Mouse (Mus musculus) kidney, embryonic 14.5 days (tissue): ENCODE data around the gene 1700028J19Rik. TPM values are rescaled to one million over a fixed set of nuclear protein-coding genes. Genes with fewer than 3 reads are reported as not detected.

Experiments
- ATAC-seq: fragments of 200-750 bp; cut with Nextera tagmentation; 2 replicates; pipeline ENCODE4 v1.8.0; 2017; ENCODE audit warnings: moderate number of reproducible peaks, mild to moderate bottlenecking, moderate TSS enrichment, moderate library complexity; ENCODE audit not compliant: low FRiP score, low TSS enrichment
- H3K27ac ChIP-seq: fragments of 300-500 bp; sonication (generic); 2 replicates; pipeline ENCODE4 v1.5.1; 2014; ENCODE audit warnings: low read depth, mild to moderate bottlenecking, low read length, moderate library complexity, mixed read lengths
- H3K27me3 ChIP-seq: fragments of 300-500 bp; sonication (generic); 2 replicates; pipeline ENCODE4 v1.6.1; 2014; ENCODE audit warnings: mild to moderate bottlenecking, low read length; ENCODE audit not compliant: control insufficient read depth, insufficient read depth
- H3K36me3 ChIP-seq: fragments of 300-500 bp; sonication (generic); 2 replicates; pipeline ENCODE4 v1.6.1; 2014; ENCODE audit warnings: low read length, mixed read lengths; ENCODE audit not compliant: control insufficient read depth, insufficient read depth
- H3K4me1 ChIP-seq: fragments of 300-500 bp; sonication (generic); 2 replicates; pipeline ENCODE4 v1.6.1; 2014; ENCODE audit warnings: low read length, mixed read lengths; ENCODE audit not compliant: control insufficient read depth, insufficient read depth
- H3K4me2 ChIP-seq: fragments of 300-500 bp; sonication (generic); replicated peaks from 2 replicates; pipeline ENCODE4 v1.6.1; 2014; ENCODE audit warnings: low read depth, mild to moderate bottlenecking, low read length
- H3K4me3 ChIP-seq: fragments of 300-500 bp; sonication (generic); 2 replicates; pipeline ENCODE4 v1.5.1; 2014; ENCODE audit warnings: mild to moderate bottlenecking, low read length
- H3K9ac ChIP-seq: fragments of 300-500 bp; sonication (generic); 2 replicates; pipeline ENCODE4 v1.6.1; 2014; ENCODE audit warnings: low read depth, mild to moderate bottlenecking, low read length, moderate library complexity
- H3K9me3 ChIP-seq: fragments of 300-500 bp; sonication (generic); 2 replicates; pipeline ENCODE4 v1.6.1; 2016; ENCODE audit warnings: low read length; ENCODE audit not compliant: control insufficient read depth
- WGBS: fragments of 180-500 bp; shearing (Covaris S2); extraction: QIAGEN DNeasy Blood & Tissue Kit; methylation state at CpG from one replicate; pipeline ENCODE4 v1.1.7; 2014; 5-methylcytosine and 5-hydroxymethylcytosine counted together
- polyA plus RNA-seq: library from polyadenylated mRNA; unstranded; fragments of >200 nt; fragmentation: Nextera tagmentation; extraction: Ambion mirVana; gene quantifications from 2 replicates; pipeline ENCODE4 v1.2.1, GENCODE M21; 2014

The 1700028J19Rik gene
- polyA plus RNA-seq, 1 experiment from 2014 or later: 1.6 TPM

DNA sequence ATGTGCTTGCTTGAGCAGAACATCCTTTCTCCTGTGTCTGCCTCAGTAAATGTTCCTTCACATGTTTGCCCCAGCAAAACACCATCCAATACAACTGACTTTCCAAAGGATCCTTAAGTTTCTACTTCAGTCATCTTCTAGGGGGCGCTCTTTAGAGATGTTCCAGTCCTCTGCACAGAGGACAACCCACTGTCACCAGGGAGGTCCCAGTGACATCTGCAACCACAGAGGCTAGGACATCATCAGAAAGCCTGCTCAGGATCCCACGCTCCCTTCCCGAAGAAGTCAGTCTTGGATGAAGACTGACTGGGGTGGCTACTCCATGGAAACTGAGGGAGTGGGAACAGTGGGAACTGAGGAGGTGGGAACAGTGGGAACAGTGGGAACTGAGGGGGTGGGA, 29.1 kb upstream of the 1700028J19Rik start:
- 82% methylated on average over 3 of the region's 3 CpGs for WGBS

GRCm38 (mm10) chr7:44274096-44274495, 27.6 kb upstream of the 1700028J19Rik start:
- WGBS: 26% methylated on average over 11 of the region's 11 CpGs

More for the DNA sequence above, 29.1 kb upstream of the 1700028J19Rik start:
- Histone ChIP-seq H3K27ac (no peak overlapping the region), H3K4me2 (no peak overlapping the region), H3K27me3 (peaks cover 13% of the 10 kb centered on the region), H3K4me3 (no peak overlapping the region), H3K9ac (no peak overlapping the region), H3K9me3 (peaks cover 2% of the 10 kb centered on the region; the same call in 1 of the 2 replicates), H3K36me3 (no peaks in the 10 kb centered on the region), H3K4me1 (no peaks in the 10 kb centered on the region)
- ATAC-seq: no peak

GRCm38 (mm10) chr7:44273446-44273845, 27.0 kb upstream of the 1700028J19Rik start:
- Histone ChIP-seq H3K36me3 (no peaks in the 10 kb centered on the region), H3K4me2 (no peak overlapping the region), H3K27me3 (peaks cover 13% of the 10 kb centered on the region), H3K9me3 (peaks cover 2% of the 10 kb centered on the region; the same call in 1 of the 2 replicates), H3K4me1 (no peaks in the 10 kb centered on the region), H3K27ac (no peak overlapping the region), H3K4me3 (no peak overlapping the region), H3K9ac (no peak overlapping the region)
- WGBS: 78% methylated on average over 7 of the region's 7 CpGs
- ATAC-seq: no peak

More at GRCm38 (mm10) chr7:44274096-44274495, 27.6 kb upstream of the 1700028J19Rik start:
- H3K4me2 ChIP-seq: no peak overlapping the region
- H3K4me3 ChIP-seq: no peak overlapping the region
- no peak for ATAC-seq
- H3K27ac ChIP-seq: no peak overlapping the region
- peaks cover 13% of the 10 kb centered on the region for H3K27me3 ChIP-seq
- H3K4me1 ChIP-seq: no peaks in the 10 kb centered on the region
- no peaks in the 10 kb centered on the region for H3K36me3 ChIP-seq
- no peak overlapping the region for H3K9ac ChIP-seq
- H3K9me3 ChIP-seq: peaks cover 2% of the 10 kb centered on the region; the same call in 1 of the 2 replicates

- H3K36me3 ChIP-seq: no peaks in the 10 kb centered on the region
- ATAC-seq: no peak
- H3K27me3 ChIP-seq: peaks cover 13% of the 10 kb centered on the region
- 92% methylated on average over 7 of the region's 7 CpGs for WGBS
- H3K4me2 ChIP-seq: no peak overlapping the region
- no peak overlapping the region for H3K9ac ChIP-seq
- H3K9me3 ChIP-seq: no peaks in the 10 kb centered on the region
- no peaks in the 10 kb centered on the region for H3K4me1 ChIP-seq
- no peak overlapping the region for H3K4me3 ChIP-seq
- H3K27ac ChIP-seq: no peak overlapping the region
Observed at GRCm38 (mm10) chr7:44272546-44272945, 26.1 kb upstream of the 1700028J19Rik start.

- H3K27me3 ChIP-seq: peaks cover 13% of the 10 kb centered on the region
- no peak overlapping the region for H3K9ac ChIP-seq
- no peaks in the 10 kb centered on the region for H3K9me3 ChIP-seq
- ATAC-seq: no peak
- H3K4me1 ChIP-seq: no peaks in the 10 kb centered on the region
- no peaks in the 10 kb centered on the region for H3K36me3 ChIP-seq
- H3K27ac ChIP-seq: no peak overlapping the region
- H3K4me2 ChIP-seq: no peak overlapping the region
- 76% methylated on average over 2 of the region's 2 CpGs for WGBS
- no peak overlapping the region for H3K4me3 ChIP-seq
Observed at GRCm38 (mm10) chr7:44271309-44271708, 24.8 kb upstream of the 1700028J19Rik start.

DNA sequence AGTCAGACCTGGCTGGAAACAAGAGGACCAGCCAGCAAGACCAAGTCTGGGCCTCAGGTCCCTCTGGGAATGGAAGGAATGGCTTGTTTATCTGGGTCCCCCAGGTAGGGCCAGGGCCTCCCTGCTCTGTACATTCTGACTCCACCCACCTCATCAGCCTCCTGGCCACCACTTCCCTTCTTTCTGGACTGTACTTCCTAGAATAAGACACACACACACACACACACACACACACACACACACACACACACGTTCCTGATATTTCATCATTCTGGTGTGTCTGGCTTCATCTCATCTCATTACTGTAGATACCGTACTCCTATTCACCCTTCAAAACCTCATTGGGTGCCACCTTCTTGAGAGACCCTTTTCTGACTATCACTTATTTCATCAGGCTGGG, 22.9 kb upstream of the 1700028J19Rik start:
- peaks cover 11% of the 10 kb centered on the region for H3K27me3 ChIP-seq
- no peak for ATAC-seq
- 80% methylated on average over 2 of the region's 2 CpGs for WGBS

GRCm38 (mm10) chr7:44268117-44268516, 21.6 kb upstream of the 1700028J19Rik start:
- no peak overlapping the region for H3K27ac ChIP-seq
- no peak overlapping the region for H3K4me2 ChIP-seq
- H3K36me3 ChIP-seq: no peaks in the 10 kb centered on the region
- no peaks in the 10 kb centered on the region for H3K9me3 ChIP-seq
- no peak overlapping the region for H3K4me3 ChIP-seq
- 0 out of 2 replicates have a peak, but pooled peaks cover 1% of the 10 kb centered on the region for H3K4me1 ChIP-seq
- ATAC-seq: no peak
- no peaks in the 10 kb centered on the region; the same call in 1 of the 2 replicates for H3K27me3 ChIP-seq
- WGBS: 81% methylated on average over 11 of the region's 11 CpGs
- H3K9ac ChIP-seq: no peak overlapping the region

More for the DNA sequence above, 22.9 kb upstream of the 1700028J19Rik start:
- Histone ChIP-seq H3K4me2 (no peak overlapping the region), H3K4me1 (no peaks in the 10 kb centered on the region), H3K27ac (no peak overlapping the region), H3K4me3 (no peak overlapping the region), H3K36me3 (no peaks in the 10 kb centered on the region), H3K9ac (no peak overlapping the region), H3K9me3 (no peaks in the 10 kb centered on the region)

GRCm38 (mm10) chr7:44262791-44263643, 16.5 kb upstream of the 1700028J19Rik start:
- Histone ChIP-seq H3K4me2 (peak overlapping the region; percentile 41), H3K27ac (no peak overlapping the region), H3K9me3 (no peaks in the 10 kb centered on the region), H3K36me3 (no peaks in the 10 kb centered on the region), H3K4me1 (0 out of 2 replicates have a peak, but pooled peaks cover 4% of the 10 kb centered on the region), H3K9ac (peak overlapping the region; percentile 7; the same call in 1 of the 2 replicates), H3K27me3 (no peaks in the 10 kb centered on the region; the same call in 1 of the 2 replicates), H3K4me3 (no peak overlapping the region; the same call in 1 of the 2 replicates)
- peak; percentile 74 for ATAC-seq
- WGBS: 3% methylated on average over 34 of the region's 34 CpGs

DNA sequence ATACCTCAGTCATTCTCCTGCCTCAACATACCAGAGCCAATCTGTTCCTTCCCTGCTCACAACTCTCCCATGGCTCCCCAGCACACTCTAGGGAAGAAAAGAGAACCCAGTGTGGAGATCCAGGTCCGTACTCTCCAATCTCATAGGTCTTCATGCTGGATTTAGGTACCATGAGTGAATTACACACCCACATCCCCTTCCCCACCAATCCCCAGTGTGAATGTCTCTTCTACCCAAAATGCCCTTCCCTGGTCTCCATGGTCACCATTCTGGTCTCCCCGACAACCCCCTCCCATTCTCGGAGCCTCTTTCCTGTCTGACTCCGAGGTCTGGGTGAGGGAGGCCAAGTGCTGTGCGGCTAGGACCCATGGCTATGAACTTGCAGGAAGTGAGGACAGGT, 14.7 kb upstream of the 1700028J19Rik start, which contains the start of gene Gm15517:
Gm15517 (plus strand) TSS at position 301 of the 400 bp plus-strand sequence.
- WGBS: 53% methylated on average over 5 of the region's 5 CpGs
- Histone ChIP-seq H3K36me3 (no peaks in the 10 kb centered on the region), H3K4me2 (no peak within 1 kb of the TSS), H3K4me3 (no peak within 1 kb of the TSS), H3K9me3 (no peaks in the 10 kb centered on the region), H3K4me1 (0 out of 2 replicates have a peak, but pooled peaks cover 4% of the 10 kb centered on the region), H3K9ac (no peak within 1 kb of the TSS), H3K27me3 (no peaks in the 10 kb centered on the region; the same call in 1 of the 2 replicates), H3K27ac (no peak within 1 kb of the TSS)
- no peak for ATAC-seq
